ENCODE assay signal across 25 mouse cellular contexts in genomic region chr13:90245997-90246765, GRCm38 (mm10).
"Had no signal": no experiment of that assay in that cellular context is flagged by ENCODE, and none has a peak within 500 bp of the region (broad histone marks: within the 10 kb centered on the region; RNA-seq: fewer than 3 reads in every experiment).

No protein-coding gene starts in this region.

- H3K4me1 ChIP-seq: heart, embryonic 10.5 days; heart, embryonic 12.5 days; hindbrain, embryonic 10.5 days; hindbrain, embryonic 12.5 days; intestine, embryonic 15.5 days; limb, embryonic 13.5 days; limb, embryonic 15.5 days; liver, embryonic 12.5 days had no signal

- H3K4me3 ChIP-seq: gastrocnemius, adult 2 months; heart, embryonic 10.5 days; heart, embryonic 12.5 days; hindbrain, embryonic 10.5 days; hindbrain, embryonic 12.5 days; intestine, embryonic 15.5 days; layer of hippocampus, adult 2 months; limb, embryonic 13.5 days; limb, embryonic 15.5 days; liver, embryonic 12.5 days had no signal

- H3K36me3 ChIP-seq: heart, embryonic 10.5 days; heart, embryonic 12.5 days; hindbrain, embryonic 10.5 days; hindbrain, embryonic 12.5 days; intestine, embryonic 15.5 days; limb, embryonic 13.5 days; limb, embryonic 15.5 days; liver, embryonic 12.5 days had no signal

- H3K27me3 ChIP-seq: heart, embryonic 12.5 days; hindbrain, embryonic 12.5 days; intestine, embryonic 15.5 days; limb, embryonic 13.5 days; limb, embryonic 15.5 days; liver, embryonic 12.5 days had no signal

- H3K9me3 ChIP-seq: heart, embryonic 10.5 days; hindbrain, embryonic 12.5 days; intestine, embryonic 15.5 days; limb, embryonic 15.5 days; liver, embryonic 12.5 days had no signal

- ATAC-seq: hindbrain, embryonic 16.5 days; inflammation-experienced regulatory T-cells, adult 6 months; intestine, embryonic 15.5 days; intestine, postnatal 0 days; liver, embryonic 12.5 days had no signal

- H3K4me2 ChIP-seq: heart, embryonic 12.5 days; hindbrain, embryonic 12.5 days; hindbrain, embryonic 14.5 days; intestine, embryonic 15.5 days; limb, embryonic 13.5 days; limb, embryonic 15.5 days; liver, embryonic 12.5 days had no signal

- H3K9ac ChIP-seq: heart, embryonic 12.5 days; hindbrain, embryonic 12.5 days; hindbrain, embryonic 14.5 days; intestine, embryonic 15.5 days; limb, embryonic 13.5 days; limb, embryonic 15.5 days; liver, embryonic 12.5 days; liver, embryonic 14.5 days had no signal

- DNase-seq: gastrocnemius, adult 2 months; gastrocnemius, postnatal 10 days; gastrocnemius, postnatal 25 days; heart, adult 18-20 months; heart, postnatal 10 days; heart, postnatal 4 days; kidney, adult 18-20 months; kidney, adult 8-10 months; kidney, postnatal 10 days; kidney, postnatal 36 days; left cerebral cortex, postnatal 4 days had no signal

- H3K27ac ChIP-seq: gastrocnemius, adult 2 months; heart, embryonic 10.5 days; hindbrain, embryonic 10.5 days; hindbrain, embryonic 12.5 days; hindbrain, embryonic 14.5 days; intestine, embryonic 15.5 days; layer of hippocampus, adult 2 months; limb, embryonic 13.5 days; limb, embryonic 15.5 days; liver, embryonic 12.5 days; liver, embryonic 14.5 days had no signal
